Mouse (Mus musculus): ENCODE results near the gene Dnah12. TPM values are rescaled to one million over a fixed set of nuclear protein-coding genes. Genes with fewer than 3 reads are reported as not detected.
"Not testable (repeated sequence)": the region's sequence is repeated elsewhere in the genome, so short reads cannot be mapped to it uniquely, and the experiment has no call there.

Gene Dnah12
- polyA plus RNA-seq, 2 experiments = 0.01 to 0.03 TPM

- Histone ChIP-seq H3K9me3 (ENCODE audit: control insufficient read depth, low read length) (no peaks in the 10 kb centered on the region), H3K4me1 (replicated peaks; ENCODE audit: control insufficient read depth in 2 of 2, insufficient read depth in 2 of 2, low read length in 1 of 2) (peaks cover 12 to 21% of the 10 kb centered on the region in 2 experiments; a peak in 3 of 4 replicates), H3K4me3 (ENCODE audit: insufficient read depth in 1 of 2, low read depth in 2 of 2, low read length in 2 of 2) (peak overlapping the region; percentile 68 to 95), H3K27ac (peak overlapping the region; percentile 85), H3K27me3 (ENCODE audit: control insufficient read depth, insufficient read depth, low read length) (no peaks in the 10 kb centered on the region), H3K36me3 (replicated peaks; ENCODE audit: control insufficient read depth, insufficient read depth, low read depth) (peaks cover 20% of the 10 kb centered on the region), H3K9ac (replicated peaks) (peak overlapping the region; percentile 72), H3K4me2 (ENCODE audit: low read depth) (peak overlapping the region; percentile 76)
- under 1% methylated on average over 73 of the region's 73 CpGs for WGBS (ENCODE audit: insufficient replicate concordance)
- DNase-seq (ENCODE audit: low read depth in 3 of 3, low spot score in 3 of 3) (peak in 2 of 3 experiments; percentile 41 to 52), ATAC-seq (ENCODE audit: insufficient read depth) (peak; percentile 58)
- no peak for TF ChIP-seq EP300 (IDR thresholded peaks at IDR 0.05; ENCODE audit: low read depth)
- TF ChIP-seq CTCF (IDR thresholded peaks at IDR 0.05; ENCODE audit: low read depth) = peak; percentile 37
Measured at GRCm38 (mm10) chr14:26668371-26669291, 24.4 kb upstream of the Dnah12 start.

GRCm38 (mm10) chr14:26669292-26670073 lies 23.6 kb upstream of the Dnah12 start, which contains the start of gene Pde12:
Gene Pde12 (minus strand): TSS chr14:26669883.
- H3K4me1 ChIP-seq (replicated peaks; ENCODE audit: control insufficient read depth in 2 of 2, insufficient read depth in 2 of 2, low read length in 1 of 2) = peaks cover 13 to 21% of the 10 kb centered on the region in 2 experiments; a peak in 3 of 4 replicates
- peak within 1 kb of the TSS; percentile 68 to 95 for H3K4me3 ChIP-seq (ENCODE audit: insufficient read depth in 1 of 2, low read depth in 2 of 2, low read length in 2 of 2)
- TF ChIP-seq CTCF (IDR thresholded peaks at IDR 0.05; ENCODE audit: low read depth) = no peak
- no peak for TF ChIP-seq EP300 (IDR thresholded peaks at IDR 0.05; ENCODE audit: low read depth)
- H3K9me3 ChIP-seq (ENCODE audit: control insufficient read depth, low read length) = no peaks in the 10 kb centered on the region
- under 1% methylated on average over 67 of the region's 70 CpGs for WGBS (ENCODE audit: insufficient replicate concordance)
- ATAC-seq (ENCODE audit: insufficient read depth) = peak; percentile 82
- peaks cover 17% of the 10 kb centered on the region for H3K36me3 ChIP-seq (replicated peaks; ENCODE audit: control insufficient read depth, insufficient read depth, low read depth)
- peak within 1 kb of the TSS; percentile 72 for H3K9ac ChIP-seq (replicated peaks)
- H3K27ac ChIP-seq = peak within 1 kb of the TSS; percentile 85
- peak; percentile 84 to 85 (median 85) for DNase-seq (ENCODE audit: low read depth in 3 of 3, low spot score in 3 of 3)
- H3K4me2 ChIP-seq (ENCODE audit: low read depth) = peak within 1 kb of the TSS; percentile 76
- H3K27me3 ChIP-seq (ENCODE audit: control insufficient read depth, insufficient read depth, low read length) = no peaks in the 10 kb centered on the region

DNA sequence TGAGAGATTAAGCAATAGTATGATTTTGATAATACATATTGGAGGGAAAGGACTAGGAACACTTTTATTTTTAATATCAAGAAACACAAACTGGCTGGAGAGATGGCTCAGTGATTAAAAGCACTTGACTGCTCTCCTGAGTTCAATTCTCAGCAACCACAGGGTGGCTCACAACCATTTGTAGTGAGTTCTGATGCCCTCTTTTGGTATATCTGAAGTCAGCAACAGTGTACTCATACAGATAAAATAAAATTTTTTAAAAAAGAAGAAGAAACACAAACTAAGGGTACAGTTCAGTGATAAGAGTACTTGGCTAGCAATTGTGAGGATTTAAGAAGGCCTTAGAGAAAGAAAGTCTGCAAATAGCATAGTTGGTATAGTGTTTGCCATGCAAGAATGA lies 22.1 kb upstream of the Dnah12 start:
- Histone ChIP-seq H3K9me3 (ENCODE audit: control insufficient read depth, low read length) (no peaks in the 10 kb centered on the region), H3K4me3 (ENCODE audit: insufficient read depth in 1 of 2, low read depth in 2 of 2, low read length in 2 of 2) (peak overlapping the region in 1 of 2 experiments; percentile 68; a peak in 1 of 4 replicates), H3K9ac (replicated peaks) (no peak overlapping the region), H3K4me2 (ENCODE audit: low read depth) (peak overlapping the region; percentile 76), H3K27me3 (ENCODE audit: control insufficient read depth, insufficient read depth, low read length) (no peaks in the 10 kb centered on the region), H3K36me3 (replicated peaks; ENCODE audit: control insufficient read depth, insufficient read depth, low read depth) (peaks cover 5% of the 10 kb centered on the region), H3K4me1 (replicated peaks; ENCODE audit: control insufficient read depth in 2 of 2, insufficient read depth in 2 of 2, low read length in 1 of 2) (peaks cover 23 to 26% of the 10 kb centered on the region in 2 experiments), H3K27ac (peak overlapping the region; percentile 85; the same call in 1 of the 2 replicates)
- ATAC-seq (ENCODE audit: insufficient read depth) (no peak), DNase-seq (ENCODE audit: low read depth in 3 of 3, low spot score in 3 of 3) (peak in 1 of 3 experiments; percentile 35)
- peak; percentile 19; the same call in 1 of the 2 replicates for TF ChIP-seq CTCF (IDR thresholded peaks at IDR 0.05; ENCODE audit: low read depth)
- no peak for TF ChIP-seq EP300 (IDR thresholded peaks at IDR 0.05; ENCODE audit: low read depth)

GRCm38 (mm10) chr14:26671870-26672615 lies 21.0 kb upstream of the Dnah12 start:
- WGBS (ENCODE audit: insufficient replicate concordance) = 30% methylated on average over 17 of the region's 17 CpGs
- H3K36me3 ChIP-seq (replicated peaks; ENCODE audit: control insufficient read depth, insufficient read depth, low read depth); H3K27ac ChIP-seq; H3K9me3 ChIP-seq (ENCODE audit: control insufficient read depth, low read length); H3K27me3 ChIP-seq (ENCODE audit: control insufficient read depth, insufficient read depth, low read length); ATAC-seq (ENCODE audit: insufficient read depth): not testable (repeated sequence)
- Histone ChIP-seq H3K4me1 (replicated peaks; ENCODE audit: control insufficient read depth in 2 of 2, insufficient read depth in 2 of 2, low read length in 1 of 2) (peaks cover 18 to 24% of the 10 kb centered on the region in 2 experiments), H3K4me3 (ENCODE audit: insufficient read depth in 1 of 2, low read depth in 2 of 2, low read length in 2 of 2) (peak overlapping the region; percentile 1 to 19; a peak in 3 of 4 replicates), H3K4me2 (ENCODE audit: low read depth) (peak overlapping the region; percentile 48), H3K9ac (replicated peaks) (peak overlapping the region; percentile 23)
- peak in 1 of 3 experiments; percentile 26 for DNase-seq (ENCODE audit: low read depth in 3 of 3, low spot score in 3 of 3)

GRCm38 (mm10) chr14:26674476-26675169 lies 18.5 kb upstream of the Dnah12 start:
- H3K9ac ChIP-seq (replicated peaks); H3K4me3 ChIP-seq (ENCODE audit: insufficient read depth in 1 of 2, low read depth in 2 of 2, low read length in 2 of 2); DNase-seq (ENCODE audit: low read depth in 3 of 3, low spot score in 3 of 3); H3K9me3 ChIP-seq (ENCODE audit: control insufficient read depth, low read length); H3K36me3 ChIP-seq (replicated peaks; ENCODE audit: control insufficient read depth, insufficient read depth, low read depth); H3K27ac ChIP-seq; H3K27me3 ChIP-seq (ENCODE audit: control insufficient read depth, insufficient read depth, low read length); ATAC-seq (ENCODE audit: insufficient read depth); H3K4me2 ChIP-seq (ENCODE audit: low read depth): not testable (repeated sequence)
- peaks cover 16 to 22% of the 10 kb centered on the region in 2 experiments for H3K4me1 ChIP-seq (replicated peaks; ENCODE audit: control insufficient read depth in 2 of 2, insufficient read depth in 2 of 2, low read length in 1 of 2)
- 84% methylated on average over 2 of the region's 2 CpGs for WGBS (ENCODE audit: insufficient replicate concordance)
